Mouse (Mus musculus) adrenal gland, adult (tissue): Measurements from ENCODE around the gene Cadm1.

Experiments
- DNase-seq, 2 experiments: peaks; one replicate each; pipeline ENCODE4 v3.0.0; 2022 to 2023; ENCODE audit warnings: low spot score in 1 of 2; ENCODE audit not compliant: inconsistent age in 2 of 2

The Cadm1 gene

GRCm38 (mm10) chr9:47529602-47530450 lies at the start of gene Cadm1:
Cadm1 (plus strand) TSS chr9:47530173.
- DNase-seq = peak; percentile 97 to 98

DNA sequence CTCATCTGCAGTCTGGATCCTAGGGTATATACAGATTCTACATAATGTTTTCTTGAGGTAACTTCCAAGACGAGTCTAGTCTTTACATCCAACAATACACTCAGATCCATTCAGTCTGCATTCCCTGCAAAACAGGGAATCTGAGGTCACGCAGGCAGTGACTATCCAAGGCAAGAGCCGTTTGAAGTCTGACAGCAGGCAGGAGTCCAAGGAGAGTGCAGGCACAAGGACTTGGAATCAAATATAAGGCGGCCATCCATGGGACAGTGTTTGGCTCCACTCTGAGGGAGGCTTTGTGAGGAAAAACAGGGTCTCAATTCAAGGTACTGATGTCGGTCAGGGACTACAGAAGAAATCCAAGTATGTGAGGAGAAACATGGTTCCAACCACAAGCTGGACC lies 45.5 kb upstream of the Cadm1 start:
- peak; percentile 10 to 59 for DNase-seq

- no peak for DNase-seq
These were observed 44.8 kb upstream of the Cadm1 start for GRCm38 (mm10) chr9:47485186-47485585.

DNA sequence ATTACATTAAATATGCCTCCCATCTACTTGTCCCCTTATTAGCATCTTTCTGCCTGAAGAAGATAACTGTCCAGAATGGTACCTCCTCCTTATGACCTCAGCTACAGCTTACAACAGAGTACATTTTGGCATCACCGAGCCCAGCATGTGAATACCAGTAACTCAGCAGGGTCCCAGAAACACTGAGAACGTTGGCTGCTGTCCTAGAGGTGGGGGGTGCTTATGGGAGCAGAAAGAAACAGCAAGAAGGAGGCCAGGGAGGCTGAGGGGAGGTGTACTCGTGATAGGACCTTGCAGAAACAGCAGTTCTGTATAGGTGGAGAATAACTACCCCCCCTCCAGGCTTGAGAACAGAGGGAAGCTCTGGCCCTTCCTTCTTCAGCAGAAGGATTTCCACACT lies 30.2 kb upstream of the Cadm1 start:
- no peak for DNase-seq

GRCm38 (mm10) chr9:47505956-47506355 lies 24.0 kb upstream of the Cadm1 start:
- no peak for DNase-seq

DNA sequence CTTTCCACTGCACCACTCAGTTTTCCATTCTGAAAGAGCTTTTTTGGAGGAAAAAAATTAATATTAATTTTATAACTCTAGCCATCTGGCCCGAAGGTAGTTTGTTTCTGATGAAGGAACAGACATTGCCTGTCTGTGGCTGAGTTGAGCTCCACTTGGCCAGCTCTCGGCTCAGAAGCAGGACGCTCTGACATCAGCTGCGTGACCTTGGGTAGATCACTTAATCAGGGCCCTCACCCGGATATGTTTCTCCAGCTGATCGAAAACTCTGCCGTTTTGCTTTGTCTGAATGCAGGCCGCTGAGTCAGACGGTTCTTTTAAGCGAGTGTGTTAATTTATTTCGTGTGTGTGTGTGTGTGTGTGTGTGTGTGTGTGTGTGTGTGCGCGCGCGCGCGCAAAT lies 23.1 kb upstream of the Cadm1 start:
- DNase-seq = peak; percentile 35 to 62

DNA sequence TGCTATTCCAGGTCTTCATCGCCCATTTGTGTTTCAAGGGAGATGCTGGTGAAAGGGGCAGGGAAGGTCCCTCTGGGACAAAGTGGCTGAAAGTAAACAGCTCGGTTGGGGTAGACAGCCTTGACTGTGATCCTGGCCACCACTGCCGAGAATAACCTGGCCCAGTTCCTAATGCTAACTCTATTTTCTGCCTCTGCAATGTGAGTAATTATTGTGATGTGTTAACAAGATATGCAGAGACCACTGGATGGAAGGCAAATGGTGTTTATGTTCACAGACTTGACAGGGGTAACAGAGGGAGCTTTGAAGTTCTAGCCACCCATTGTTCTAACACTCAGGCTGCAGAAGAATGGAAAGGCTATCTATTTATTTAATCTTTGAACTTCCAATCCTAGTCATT lies 21.9 kb upstream of the Cadm1 start:
- no peak for DNase-seq

DNA sequence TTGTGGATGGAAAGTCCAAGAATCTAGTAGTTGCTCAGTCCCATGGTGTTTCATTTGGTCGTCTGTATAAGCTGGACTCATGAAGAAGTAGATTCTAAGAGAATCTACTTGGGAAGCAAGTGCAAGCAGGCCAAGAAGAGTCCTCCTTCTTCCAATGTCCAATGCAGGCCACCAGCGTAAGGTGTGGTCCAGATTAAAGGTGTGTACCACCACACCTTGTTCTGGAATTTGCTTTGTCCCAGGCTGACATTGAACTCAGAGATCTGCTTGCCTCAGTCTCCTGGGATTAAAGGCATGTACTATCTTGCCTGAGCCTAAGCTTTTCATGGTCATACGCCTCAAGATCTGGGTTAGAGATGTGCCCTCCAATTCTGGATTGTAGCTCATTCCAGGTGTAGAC lies 17.5 kb upstream of the Cadm1 start:
- no peak for DNase-seq

DNA sequence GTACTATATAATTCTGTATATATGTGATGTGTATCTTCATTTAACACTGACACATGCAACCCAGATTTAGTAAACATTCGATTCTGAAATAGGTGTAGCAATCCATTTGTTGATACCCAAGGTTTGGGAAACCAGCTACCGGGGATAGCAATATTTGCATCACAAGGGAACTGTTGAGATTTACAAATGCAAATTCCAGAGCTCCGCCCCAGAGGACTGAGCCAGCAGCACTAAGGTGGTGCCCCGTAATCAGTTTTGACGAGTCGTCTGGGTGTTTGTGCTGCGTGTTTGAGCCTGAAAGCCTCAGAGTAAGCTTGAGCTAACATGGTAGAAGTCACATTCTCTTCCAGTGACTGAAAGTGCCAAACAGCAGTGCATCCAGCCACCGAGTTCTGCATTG lies 15.7 kb upstream of the Cadm1 start:
- no peak for DNase-seq

DNA sequence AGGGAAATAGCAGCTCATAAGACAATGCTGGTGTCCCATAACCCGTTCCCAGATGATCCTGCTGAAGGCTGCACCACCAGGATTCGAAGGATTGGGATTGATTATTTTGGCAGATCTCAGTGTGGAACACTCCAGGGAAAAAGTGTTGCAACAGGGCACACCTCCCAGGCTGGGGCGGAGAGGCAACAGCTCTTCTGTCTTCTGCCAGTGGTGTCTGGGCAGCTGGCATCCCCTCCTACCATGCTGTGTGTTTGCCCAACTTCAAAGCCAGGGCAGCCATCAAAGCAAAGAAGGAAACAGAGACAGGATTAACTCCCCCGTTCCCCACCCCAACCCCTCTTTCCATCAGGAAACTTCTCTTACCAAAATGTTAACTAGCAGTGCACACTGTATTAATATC lies 13.7 kb upstream of the Cadm1 start:
- DNase-seq = peak in 1 of 2 experiments; percentile 32

DNA sequence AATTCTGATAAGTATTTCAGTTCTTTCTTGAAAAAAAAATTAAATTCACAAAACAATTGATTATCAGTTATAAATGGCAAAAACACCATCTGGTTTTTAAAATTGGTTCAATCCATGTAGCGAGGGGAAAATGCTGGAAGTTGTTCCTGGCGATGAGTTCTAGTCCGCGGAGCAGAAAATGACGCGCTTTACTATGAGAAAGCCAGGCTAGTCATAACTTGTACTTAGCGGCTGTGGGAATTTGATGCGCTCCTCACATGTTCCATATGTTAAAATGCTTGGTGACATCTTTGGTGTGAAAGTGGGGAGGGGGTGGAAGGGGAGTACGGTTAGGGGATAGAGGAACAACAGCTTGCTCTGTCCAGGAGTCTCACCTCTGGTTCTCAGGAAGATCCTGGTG lies 2.7 kb upstream of the Cadm1 start:
- no peak for DNase-seq

DNA sequence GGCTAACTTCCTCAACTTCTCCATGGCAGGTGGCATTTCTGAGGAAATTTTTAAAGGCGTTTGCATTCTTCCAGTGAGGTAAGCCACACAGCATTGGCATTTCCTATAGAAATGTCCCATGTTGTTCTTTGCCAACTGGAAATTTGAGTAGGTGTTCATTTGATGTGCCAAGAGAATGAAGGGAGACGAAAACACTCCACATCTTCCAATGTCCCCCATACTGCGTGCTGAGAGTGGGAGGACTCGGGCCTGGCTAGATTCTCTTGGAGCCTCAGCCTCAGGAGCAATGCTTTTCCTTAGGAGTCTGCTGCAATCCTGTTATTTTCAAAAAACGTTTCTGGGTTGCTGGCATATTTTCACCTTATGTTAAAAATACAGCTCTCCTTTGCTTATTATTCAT lies 2.2 kb upstream of the Cadm1 start:
- DNase-seq = no peak

DNA sequence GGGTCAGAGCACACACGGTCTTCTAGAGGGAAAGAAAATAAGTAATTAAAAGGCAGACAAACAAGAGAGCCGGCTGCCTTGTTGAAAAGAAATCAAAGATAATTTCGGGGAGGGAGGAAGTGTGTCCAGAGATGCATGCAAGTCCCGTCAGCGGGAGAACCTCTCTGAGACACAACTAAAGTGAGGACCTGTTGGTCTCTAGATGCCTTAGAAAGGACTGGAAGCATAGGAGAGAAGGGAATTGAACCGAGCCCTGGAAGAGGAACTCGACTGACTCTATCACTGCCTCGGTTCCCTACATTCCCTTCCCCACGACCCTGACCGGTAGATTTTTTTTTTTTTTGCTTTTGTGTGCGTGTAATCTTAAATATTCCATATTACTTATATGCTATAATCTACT lies 791 bp upstream of the Cadm1 start:
- no peak for DNase-seq

- DNase-seq = no peak
These were observed 560 bp downstream of the Cadm1 start for GRCm38 (mm10) chr9:47530544-47530921.

DNA sequence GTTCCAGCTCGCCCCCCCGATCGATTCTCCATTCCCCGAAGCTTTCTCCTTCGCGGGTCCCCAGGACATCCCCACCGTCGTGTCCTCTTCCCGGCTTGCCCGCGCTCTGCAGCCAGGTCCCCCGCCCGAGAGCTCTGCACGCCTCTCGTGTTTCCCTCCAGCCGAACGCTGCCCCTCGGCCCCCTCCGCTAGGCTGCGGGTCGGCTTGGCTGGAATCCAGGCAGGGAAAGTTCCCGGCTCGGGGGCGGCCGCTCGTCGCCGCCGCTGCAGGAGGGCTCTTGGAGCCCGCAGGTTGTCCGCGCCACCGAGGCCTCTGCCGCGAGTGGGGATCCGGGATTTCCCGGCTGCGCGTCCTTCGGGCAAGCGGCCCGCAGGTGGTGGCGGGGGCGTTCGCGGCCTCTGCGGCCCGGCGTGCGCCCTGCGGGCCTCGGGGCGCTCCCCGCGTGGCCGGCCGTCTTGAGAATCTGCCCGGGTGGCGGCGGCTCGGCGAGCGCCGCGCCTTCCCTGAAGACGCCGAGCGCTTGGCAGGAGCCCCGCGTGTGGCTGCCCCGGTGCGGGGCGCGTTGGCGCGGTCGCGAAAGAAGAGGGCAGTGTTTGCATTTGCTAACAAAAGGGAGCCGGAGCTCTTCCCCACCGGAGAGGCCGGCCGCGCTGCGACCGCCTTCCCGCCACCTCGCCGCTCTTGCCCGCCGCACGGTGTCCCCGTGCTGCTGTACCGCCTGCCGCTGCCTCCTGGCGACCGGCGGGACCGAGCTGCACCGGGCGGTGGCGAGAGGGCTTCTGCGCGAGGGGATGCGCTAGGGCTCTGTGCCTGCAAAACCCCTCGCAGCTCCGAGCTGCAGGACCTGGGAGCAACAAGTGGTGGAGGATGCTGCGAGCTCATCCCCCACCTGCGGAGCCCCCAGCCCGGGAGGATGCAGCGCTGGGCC lies 1.2 kb downstream of the Cadm1 start:
- peak; percentile 77 to 91 for DNase-seq

- peak in 1 of 2 experiments; percentile 70 for DNase-seq
These were observed 2.4 kb downstream of the Cadm1 start for GRCm38 (mm10) chr9:47532215-47532865.

- DNase-seq = no peak
These were observed 3.5 kb downstream of the Cadm1 start for GRCm38 (mm10) chr9:47533461-47533860.

DNA sequence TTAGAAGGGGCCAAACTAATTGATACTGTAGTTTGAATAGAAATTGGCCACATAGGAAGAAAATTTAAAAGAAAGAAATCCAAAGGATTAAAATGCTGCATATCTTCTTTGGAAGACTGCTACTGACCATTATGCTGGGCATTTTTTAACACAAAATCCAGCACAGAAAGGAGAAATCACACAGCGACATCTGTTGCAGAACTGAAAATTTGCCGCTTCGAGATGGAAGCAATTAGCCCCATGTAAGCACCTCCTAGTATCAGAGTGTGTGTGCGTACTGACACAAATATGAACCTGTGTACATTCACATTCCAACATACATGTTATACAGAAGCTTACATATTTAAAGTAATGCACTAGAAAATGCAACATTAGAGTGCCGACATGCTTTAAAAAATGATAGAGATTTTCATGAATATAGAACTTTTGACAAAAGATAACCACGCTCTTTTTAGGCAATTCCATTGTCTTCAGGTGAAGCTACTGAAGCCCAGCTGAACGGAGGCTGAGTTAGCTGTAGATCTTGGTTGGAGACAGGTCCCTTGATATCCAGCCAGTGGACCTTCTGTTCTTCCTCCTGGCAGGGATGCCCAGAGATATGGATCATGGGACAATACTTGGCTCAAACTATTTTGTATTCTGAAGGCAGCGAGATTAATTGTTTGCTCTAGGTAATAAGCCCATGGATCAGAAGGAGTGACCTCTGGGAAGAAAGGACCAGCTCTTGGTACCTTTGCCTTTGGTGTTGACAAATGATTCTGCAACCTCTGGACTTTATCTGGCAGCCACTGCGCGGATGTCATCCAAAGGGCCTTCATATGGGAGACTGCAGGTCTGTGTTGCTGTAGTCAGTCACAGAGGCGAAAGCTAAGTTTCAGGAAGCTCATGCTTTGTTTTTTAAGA lies 4.9 kb downstream of the Cadm1 start:
- DNase-seq = no peak

DNA sequence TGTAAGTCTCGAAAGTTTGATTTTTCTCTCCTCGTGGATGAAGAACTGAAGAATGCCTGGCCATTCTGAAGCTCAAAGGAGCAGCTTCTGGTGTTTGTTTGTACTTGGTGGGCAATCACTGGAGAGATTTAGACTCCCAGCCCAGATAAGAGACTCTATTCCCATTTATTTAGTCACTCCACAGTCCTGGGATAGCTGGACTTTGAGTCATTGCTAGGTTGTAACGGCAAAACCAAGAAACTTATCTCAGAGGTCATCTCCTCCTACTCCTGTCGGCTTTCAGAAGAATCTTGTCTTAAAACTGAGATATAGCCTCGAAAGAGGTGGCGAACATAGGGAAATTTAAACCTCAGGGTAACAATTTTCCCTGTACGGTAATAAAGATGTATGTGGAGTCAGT lies 15.3 kb downstream of the Cadm1 start:
- peak in 1 of 2 experiments; percentile 66 for DNase-seq

DNA sequence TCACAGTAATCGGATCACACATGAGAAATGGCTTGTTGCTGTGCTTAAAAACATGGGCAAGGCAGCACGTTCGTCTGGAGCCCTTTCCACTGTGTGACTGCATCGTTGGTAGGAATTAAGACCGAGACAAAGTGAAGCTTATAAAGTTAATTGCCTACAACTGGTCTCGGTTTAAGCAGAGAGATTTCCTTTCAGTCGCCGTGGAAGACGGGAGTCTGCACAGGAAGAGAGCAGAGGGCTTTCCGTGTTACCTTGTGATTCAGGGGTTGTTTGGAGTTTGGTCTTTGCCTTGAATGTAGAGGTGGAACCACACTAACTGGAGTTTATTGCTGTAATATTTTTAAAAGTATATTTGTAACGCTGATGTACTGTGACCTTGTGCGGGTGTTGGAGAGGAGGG lies 15.7 kb downstream of the Cadm1 start:
- no peak for DNase-seq
